Mouse (Mus musculus) thymus, adult 2 months (tissue): ENCODE measurements around the gene Ptn.

ENCODE experiments used
- CTCF ChIP-seq: fragments of 200-500 bp; IDR thresholded peaks from 2 replicates; pipeline ENCODE4 v1.5.1; 2012; ENCODE audit warnings: mild to moderate bottlenecking, control low read depth, low read length, moderate library complexity, borderline replicate concordance; ENCODE audit not compliant: control insufficient read depth, poor library complexity, insufficient read depth; ENCODE audit errors: extremely low read depth
- POLR2A ChIP-seq: fragments of 200-500 bp; IDR thresholded peaks from 2 replicates; pipeline ENCODE4 v1.6.1; 2012; ENCODE audit warnings: mild to moderate bottlenecking, low read length, control low read depth, moderate library complexity; ENCODE audit not compliant: control insufficient read depth, poor library complexity, insufficient read depth; ENCODE audit errors: extremely low read depth

DNA sequence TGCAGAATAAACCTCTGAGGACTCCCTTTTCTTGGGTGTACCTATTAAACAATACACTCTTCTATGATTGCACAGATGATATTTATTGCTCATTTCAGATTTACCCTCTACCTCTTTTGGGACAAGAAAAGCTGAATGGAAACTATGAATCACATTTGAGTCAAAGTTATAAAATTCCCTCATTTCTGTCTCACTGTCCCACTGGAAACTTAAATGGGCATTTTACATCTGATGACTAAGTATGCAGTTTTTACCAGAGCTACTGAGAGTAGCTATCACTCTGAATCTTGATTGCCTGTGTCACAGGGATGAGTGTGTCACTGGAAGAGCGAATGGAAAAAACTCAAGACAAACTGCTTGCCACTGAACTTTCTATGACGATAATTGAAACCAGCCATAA, 22.2 kb upstream of the Ptn start:
- TF ChIP-seq CTCF (no peak), POLR2A (no peak)
